Comparison of ENCODE assay signal across 9 mouse cellular contexts in the genomic region with DNA sequence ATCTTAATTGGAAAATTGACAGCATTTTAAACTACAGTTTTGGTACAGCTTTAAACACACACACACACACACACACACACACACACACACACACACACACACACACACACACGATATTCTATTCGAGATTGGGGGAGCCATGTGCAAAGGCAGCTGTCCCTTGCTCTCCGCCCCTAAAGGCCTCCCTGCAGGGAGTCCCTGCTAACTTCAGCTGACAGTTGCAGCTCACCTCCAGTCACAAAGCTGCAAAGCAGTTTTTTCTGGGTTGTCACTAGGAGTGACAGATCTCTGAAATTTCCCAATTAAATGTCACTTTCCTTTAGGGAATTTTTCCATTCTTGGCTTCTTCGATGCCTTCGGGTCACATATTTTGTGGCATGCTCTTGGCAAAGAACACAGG. TPM values are rescaled to one million over a fixed set of nuclear protein-coding genes. Genes with fewer than 3 reads are reported as not detected.
A peak's percentile ranks its signal among the peaks of the same experiment; 100 is the strongest.
DNase-seq lines count a peak whose midpoint lies in the region; ATAC-seq and TF ChIP-seq lines count a peak whose summit lies in the region.
"Had no signal": no experiment of that assay in that cellular context is flagged by ENCODE, and none has a peak within 500 bp of the region (broad histone marks: within the 10 kb centered on the region; RNA-seq: fewer than 3 reads in every experiment).

No protein-coding gene starts in this region.

- peak overlapping the region; percentile 53; the same call in 1 of the 2 replicates for H3K4me3 ChIP-seq in kidney, postnatal 0 days (replicated peaks; ENCODE audit: low read depth, low read length)
- no peak overlapping the region for H3K4me3 ChIP-seq in kidney, adult 2 months (ENCODE audit: insufficient read depth, low read depth, low read length)
- H3K4me3 ChIP-seq in embryonic facial prominence, embryonic 15.5 days (replicated peaks) = peak overlapping the region; percentile 60
- peak overlapping the region; percentile 50 for H3K4me3 ChIP-seq in intestine, embryonic 15.5 days (replicated peaks)
- H3K4me3 ChIP-seq in neural tube, embryonic 14.5 days (ENCODE audit: low read depth, low read length) = peak overlapping the region; percentile 73
- no peak overlapping the region for H3K4me3 ChIP-seq in thymus, adult 2 months (ENCODE audit: control insufficient read depth, insufficient read depth, low read length)

- no peaks in the 10 kb centered on the region for H3K9me3 ChIP-seq in kidney, postnatal 0 days (replicated peaks; ENCODE audit: low read length)
- no peaks in the 10 kb centered on the region for H3K9me3 ChIP-seq in embryonic facial prominence, embryonic 15.5 days (replicated peaks)
- no peaks in the 10 kb centered on the region for H3K9me3 ChIP-seq in intestine, embryonic 15.5 days
- no peaks in the 10 kb centered on the region for H3K9me3 ChIP-seq in neural tube, embryonic 14.5 days (ENCODE audit: control insufficient read depth, low read length)

- no peak for ATAC-seq in kidney, postnatal 0 days (replicated peaks; ENCODE audit: low FRiP score, low read depth)
- ATAC-seq in embryonic facial prominence, embryonic 15.5 days (ENCODE audit: insufficient number of reproducible peaks, low FRiP score, low TSS enrichment, low read depth) = no peak
- ATAC-seq in intestine, embryonic 15.5 days = no peak
- ATAC-seq in neural tube, embryonic 14.5 days (ENCODE audit: low read depth) = peak; percentile 44; the same call in 1 of the 2 replicates
- ATAC-seq in megakaryocyte progenitor cell, adult 5-6 weeks (replicated peaks; ENCODE audit: poor library complexity) = no peak

- no peak for DNase-seq in kidney, postnatal 0 days (ENCODE audit: low spot score)
- no peak for DNase-seq in kidney, adult 2 months
- no peak for DNase-seq in thymus, adult 2 months
- no peak for DNase-seq in right cerebral cortex, postnatal 10 days (ENCODE audit: low spot score in 2 of 2)

- H3K9ac ChIP-seq in kidney, postnatal 0 days (ENCODE audit: low read depth, low read length) = no peak overlapping the region
- peak overlapping the region; percentile 67; the same call in 1 of the 2 replicates for H3K9ac ChIP-seq in embryonic facial prominence, embryonic 15.5 days
- H3K9ac ChIP-seq in intestine, embryonic 15.5 days = no peak overlapping the region
- no peak overlapping the region; the same call in 1 of the 2 replicates for H3K9ac ChIP-seq in neural tube, embryonic 14.5 days (replicated peaks; ENCODE audit: low read depth, low read length)

- no peaks in the 10 kb centered on the region for H3K4me1 ChIP-seq in kidney, postnatal 0 days (replicated peaks; ENCODE audit: insufficient read depth, low read length)
- H3K4me1 ChIP-seq in kidney, adult 2 months (ENCODE audit: control insufficient read depth, insufficient read depth, low read length) = no peaks in the 10 kb centered on the region
- peaks cover 18% of the 10 kb centered on the region for H3K4me1 ChIP-seq in embryonic facial prominence, embryonic 15.5 days
- 0 out of 2 replicates have a peak, but pooled peaks cover 4% of the 10 kb centered on the region for H3K4me1 ChIP-seq in intestine, embryonic 15.5 days (replicated peaks)
- H3K4me1 ChIP-seq in neural tube, embryonic 14.5 days (ENCODE audit: control insufficient read depth, insufficient read depth, low read length) = peaks cover 23% of the 10 kb centered on the region; the same call in 1 of the 2 replicates
- no peaks in the 10 kb centered on the region for H3K4me1 ChIP-seq in thymus, adult 2 months (replicated peaks; ENCODE audit: control insufficient read depth, insufficient read depth, low read length)

- no peaks in the 10 kb centered on the region for H3K36me3 ChIP-seq in kidney, postnatal 0 days (ENCODE audit: insufficient read depth, low read length)
- H3K36me3 ChIP-seq in kidney, adult 2 months (ENCODE audit: control insufficient read depth, insufficient read depth, low read length) = no peaks in the 10 kb centered on the region
- H3K36me3 ChIP-seq in embryonic facial prominence, embryonic 15.5 days = peaks cover 5% of the 10 kb centered on the region; the same call in 1 of the 2 replicates
- no peaks in the 10 kb centered on the region for H3K36me3 ChIP-seq in intestine, embryonic 15.5 days
- H3K36me3 ChIP-seq in neural tube, embryonic 14.5 days (ENCODE audit: control insufficient read depth, insufficient read depth, low read length) = no peaks in the 10 kb centered on the region
- no peaks in the 10 kb centered on the region for H3K36me3 ChIP-seq in thymus, adult 2 months (ENCODE audit: control insufficient read depth, insufficient read depth, low read length)

- no peaks in the 10 kb centered on the region for H3K27me3 ChIP-seq in kidney, postnatal 0 days (ENCODE audit: insufficient read depth, low read length)
- H3K27me3 ChIP-seq in kidney, adult 2 months (replicated peaks; ENCODE audit: control insufficient read depth, insufficient read depth, low read length) = no peaks in the 10 kb centered on the region
- H3K27me3 ChIP-seq in embryonic facial prominence, embryonic 15.5 days = no peaks in the 10 kb centered on the region
- H3K27me3 ChIP-seq in intestine, embryonic 15.5 days (replicated peaks) = no peaks in the 10 kb centered on the region
- no peaks in the 10 kb centered on the region for H3K27me3 ChIP-seq in neural tube, embryonic 14.5 days (ENCODE audit: control insufficient read depth, insufficient read depth, low read length)
- H3K27me3 ChIP-seq in thymus, adult 2 months (ENCODE audit: control insufficient read depth, insufficient read depth, low read length) = no peaks in the 10 kb centered on the region

- TF ChIP-seq CTCF in kidney, postnatal 0 days (IDR thresholded peaks at IDR 0.05; ENCODE audit: low read depth) = no peak
- TF ChIP-seq CTCF in kidney, adult 2 months (conservative IDR thresholded peaks at IDR 0.05; ENCODE audit: insufficient read depth, insufficient read length, low read depth, low read length) = no peak
- TF ChIP-seq CTCF in thymus, adult 2 months (IDR thresholded peaks at IDR 0.05; ENCODE audit: borderline replicate concordance, control insufficient read depth, extremely low read depth, insufficient read depth, low read length, poor library complexity) = no peak

- H3K27ac ChIP-seq in kidney, postnatal 0 days = 0 out of 2 replicates have a peak overlapping the region, but pooled peaks have one; percentile 84
- no peak overlapping the region for H3K27ac ChIP-seq in kidney, adult 2 months (ENCODE audit: insufficient read depth, low read depth, low read length)
- peak overlapping the region; percentile 94 for H3K27ac ChIP-seq in embryonic facial prominence, embryonic 15.5 days (replicated peaks)
- H3K27ac ChIP-seq in intestine, embryonic 15.5 days = 0 out of 2 replicates have a peak overlapping the region, but pooled peaks have one; percentile 64
- peak overlapping the region; percentile 87 for H3K27ac ChIP-seq in neural tube, embryonic 14.5 days (ENCODE audit: low read depth, low read length)
- H3K27ac ChIP-seq in thymus, adult 2 months (ENCODE audit: control insufficient read depth, insufficient read depth, low read length) = no peak overlapping the region

- 27% methylated on average over 5 of the region's 5 CpGs for WGBS in kidney, postnatal 0 days
- WGBS in kidney, adult 2 months = 41% methylated on average over 5 of the region's 5 CpGs
- 10% methylated on average over 5 of the region's 5 CpGs for WGBS in embryonic facial prominence, embryonic 15.5 days
- 26% methylated on average over 5 of the region's 5 CpGs for WGBS in intestine, embryonic 15.5 days
- 11% methylated on average over 5 of the region's 5 CpGs for WGBS in neural tube, embryonic 14.5 days
- 36% methylated on average over 5 of the region's 5 CpGs for WGBS in thymus, adult 2 months

- TF ChIP-seq POLR2A in kidney, adult 2 months (IDR thresholded peaks at IDR 0.05; ENCODE audit: low read depth, low read length) = no peak
- TF ChIP-seq POLR2A in thymus, adult 2 months (IDR thresholded peaks at IDR 0.05; ENCODE audit: control insufficient read depth, extremely low read depth, insufficient read depth, low read length, poor library complexity) = no peak

- peak overlapping the region; percentile 67 for H3K4me2 ChIP-seq in kidney, postnatal 0 days (ENCODE audit: low read length)
- peak overlapping the region; percentile 76 for H3K4me2 ChIP-seq in embryonic facial prominence, embryonic 15.5 days (replicated peaks)
- peak overlapping the region; percentile 71 for H3K4me2 ChIP-seq in intestine, embryonic 15.5 days (replicated peaks)
- H3K4me2 ChIP-seq in neural tube, embryonic 14.5 days (ENCODE audit: low read depth, low read length) = peak overlapping the region; percentile 67

RNA-seq across cellular contexts. Expression of a gene that starts 0.4 kb away (rescaled TPM):
- 449 and 471 TPM in 2 replicates for polyA plus RNA-seq in kidney, postnatal 0 days (2015; fragmentation: Nextera tagmentation; extraction: Ambion mirVana)
- polyA plus RNA-seq in kidney, adult 2 months (2012; rRNA removed) = 1.6 TPM in 2 replicates
- 604 and 631 TPM in 2 replicates for polyA plus RNA-seq in embryonic facial prominence, embryonic 15.5 days (2015; fragmentation: Nextera tagmentation; extraction: Ambion mirVana)
- polyA plus RNA-seq in intestine, embryonic 15.5 days (2015; fragmentation: Nextera tagmentation; extraction: Ambion mirVana) = 283 and 350 TPM in 2 replicates
- 674 and 756 TPM in 2 replicates for polyA plus RNA-seq in neural tube, embryonic 14.5 days (2014; fragmentation: Nextera tagmentation; extraction: Ambion mirVana)
- not detected in 2 replicates for total RNA-seq in megakaryocyte progenitor cell, adult 5-6 weeks (2015)
- total RNA-seq in megakaryocyte progenitor cell, adult 5-6 weeks (2017) = 0.17 and 0.42 TPM in 2 replicates
- 2.6 and 2.9 TPM in 2 replicates for polyA plus RNA-seq in thymus, adult 2 months (2012; rRNA removed)
- total RNA-seq: MEL had no signal

Comparison
In these comparisons a context has a peak if more than half of its experiments do, and no peak if none do; other contexts are left out.
1. H3K27ac ChIP-seq: peak in kidney, postnatal 0 days (single experiment), embryonic facial prominence, embryonic 15.5 days (single experiment), intestine, embryonic 15.5 days (single experiment) and neural tube, embryonic 14.5 days (single experiment); none in kidney, adult 2 months (single experiment) and thymus, adult 2 months (single experiment).
2. H3K4me3 ChIP-seq: peak in kidney, postnatal 0 days (single experiment), embryonic facial prominence, embryonic 15.5 days (single experiment), intestine, embryonic 15.5 days (single experiment) and neural tube, embryonic 14.5 days (single experiment); none in kidney, adult 2 months (single experiment) and thymus, adult 2 months (single experiment).
3. RNA of a gene that starts 0.4 kb away (polyA plus RNA-seq): 674 to 756 TPM in neural tube, embryonic 14.5 days, 604 to 631 TPM in embryonic facial prominence, embryonic 15.5 days, 449 to 471 TPM in kidney, postnatal 0 days and 283 to 350 TPM in intestine, embryonic 15.5 days; 2.6 to 2.9 TPM in thymus, adult 2 months and 1.6 TPM in kidney, adult 2 months; every median in the first group is over 10 times any median in the second.
4. Peak in every context shown above with its lines, with median percentiles within 50 percentile points of each other: H3K4me2 ChIP-seq.